Mouse (Mus musculus) embryo, embryonic 9.5 days (tissue): Measurements from ENCODE around the gene Keap1.
"Not testable (repeated sequence)": the region's sequence is repeated elsewhere in the genome, so short reads cannot be mapped to it uniquely, and the experiment has no call there.

Experiments used
- DNase-seq: peaks from one replicate; pipeline ENCODE4 v3.0.0-alpha.2; 2017; ENCODE audit errors: extremely low spot score

The Keap1 gene

GRCm38 (mm10) chr9:21196521-21197433 lies 42.4 kb downstream of the Keap1 start:
- no peak for DNase-seq

GRCm38 (mm10) chr9:21195736-21196505 lies 43.2 kb downstream of the Keap1 start:
- DNase-seq, result not testable (repeated sequence)

- no peak for DNase-seq
Measured at GRCm38 (mm10) chr9:21194787-21195493, 44.2 kb downstream of the Keap1 start.

- no peak for DNase-seq
Measured at GRCm38 (mm10) chr9:21193786-21194185, 45.4 kb downstream of the Keap1 start.

- DNase-seq, result no peak
Measured at GRCm38 (mm10) chr9:21190670-21191069, 48.5 kb downstream of the Keap1 start.

- DNase-seq, result no peak
Measured at GRCm38 (mm10) chr9:21189905-21190304, 49.3 kb downstream of the Keap1 start.

- DNase-seq, result no peak
Measured at GRCm38 (mm10) chr9:21185436-21185835, 53.7 kb downstream of the Keap1 start.

GRCm38 (mm10) chr9:21184733-21185132 lies 54.4 kb downstream of the Keap1 start:
- DNase-seq, result no peak

- DNase-seq, result peak; percentile 11
Measured at GRCm38 (mm10) chr9:21183905-21184413, 55.2 kb downstream of the Keap1 start.

GRCm38 (mm10) chr9:21183421-21183820 lies 55.7 kb downstream of the Keap1 start:
- DNase-seq, result no peak

- peak; percentile 55 for DNase-seq
Measured at GRCm38 (mm10) chr9:21181421-21182220, 57.5 kb downstream of the Keap1 start.

- DNase-seq, result no peak
Measured at GRCm38 (mm10) chr9:21180841-21181240, 58.3 kb downstream of the Keap1 start.

- DNase-seq, result no peak
Measured at GRCm38 (mm10) chr9:21180402-21180801, 58.8 kb downstream of the Keap1 start.
